Mouse (Mus musculus) heart, embryonic 15.5 days (tissue): ENCODE measurements around the gene Npb. TPM values are rescaled to one million over a fixed set of nuclear protein-coding genes. Genes with fewer than 3 reads are reported as not detected.
A peak's percentile ranks its signal among the peaks of the same experiment; 100 is the strongest.

Experiments used
- ATAC-seq: fragments of 200-750 bp; cut with Nextera tagmentation; replicated peaks from 2 replicates; pipeline ENCODE4 v1.8.0; 2017; ENCODE audit warnings: low read depth, moderate TSS enrichment; ENCODE audit not compliant: insufficient number of reproducible peaks, insufficient read depth, low FRiP score
- H3K27ac ChIP-seq: fragments of 300-500 bp; sonication (generic); 2 replicates; pipeline ENCODE4 v1.5.1; 2015; ENCODE audit warnings: mild to moderate bottlenecking, inconsistent platforms
- H3K27me3 ChIP-seq: fragments of 300-500 bp; sonication (generic); 2 replicates; pipeline ENCODE4 v1.6.1; 2015; ENCODE audit warnings: inconsistent platforms
- H3K36me3 ChIP-seq: fragments of 300-500 bp; sonication (generic); 2 replicates; pipeline ENCODE4 v1.6.1; 2015; ENCODE audit warnings: mild to moderate bottlenecking, inconsistent platforms
- H3K4me1 ChIP-seq: fragments of 300-500 bp; sonication (generic); replicated peaks from 2 replicates; pipeline ENCODE4 v1.6.1; 2015; ENCODE audit warnings: inconsistent platforms
- H3K4me2 ChIP-seq: fragments of 300-500 bp; sonication (generic); 2 replicates; pipeline ENCODE4 v1.6.1; 2015; ENCODE audit warnings: inconsistent platforms, mild to moderate bottlenecking, moderate library complexity
- H3K4me3 ChIP-seq: fragments of 300-500 bp; sonication (generic); 2 replicates; pipeline ENCODE4 v1.5.1; 2015; ENCODE audit warnings: mild to moderate bottlenecking, inconsistent platforms
- H3K9ac ChIP-seq: fragments of 300-500 bp; sonication (generic); 2 replicates; pipeline ENCODE4 v1.6.1; 2015; ENCODE audit warnings: mild to moderate bottlenecking, inconsistent platforms
- H3K9me3 ChIP-seq: fragments of 300-500 bp; sonication (generic); replicated peaks from 2 replicates; pipeline ENCODE4 v1.6.1; 2016; ENCODE audit warnings: inconsistent platforms
- WGBS: fragments of 180-500 bp; shearing (Covaris S2); methylation state at CpG from one replicate; pipeline ENCODE4 v1.1.7; 2015; ENCODE audit warnings: mixed read lengths; 5-methylcytosine and 5-hydroxymethylcytosine counted together
- polyA plus RNA-seq: library from polyadenylated mRNA; unstranded; fragments of >200 nt; fragmentation: Nextera tagmentation; extraction: Ambion mirVana; gene quantifications from 2 replicates; pipeline ENCODE4 v1.2.1, GENCODE M21; 2015

Gene Npb
- polyA plus RNA-seq, 1 experiment from 2014 or later = 13.0 TPM

GRCm38 (mm10) chr11:120617519-120618112, 9.3 kb downstream of the Npb start, which contains the start of gene Pcyt2:
Gene Pcyt2, minus strand, starts transcription at chr11:120617936.
- H3K36me3 ChIP-seq = peaks cover 47% of the 10 kb centered on the region
- WGBS = under 1% methylated on average over 56 of the region's 56 CpGs
- peak within 1 kb of the TSS; percentile 78 for H3K27ac ChIP-seq
- peak within 1 kb of the TSS; percentile 84 for H3K4me3 ChIP-seq
- peak; percentile 94 for ATAC-seq
- no peaks in the 10 kb centered on the region for H3K9me3 ChIP-seq
- no peaks in the 10 kb centered on the region for H3K27me3 ChIP-seq
- H3K4me1 ChIP-seq = peaks cover 21% of the 10 kb centered on the region
- H3K4me2 ChIP-seq = peak within 1 kb of the TSS; percentile 87
- H3K9ac ChIP-seq = peak within 1 kb of the TSS; percentile 80

- ATAC-seq = no peak
- no peak overlapping the region for H3K4me2 ChIP-seq
- WGBS = 89% methylated on average over 25 of the region's 25 CpGs
- no peaks in the 10 kb centered on the region for H3K9me3 ChIP-seq
- H3K27me3 ChIP-seq = no peaks in the 10 kb centered on the region
- no peak overlapping the region for H3K4me3 ChIP-seq
- no peak overlapping the region for H3K9ac ChIP-seq
- 0 out of 2 replicates have a peak overlapping the region, but pooled peaks have one; percentile 78 for H3K27ac ChIP-seq
- H3K36me3 ChIP-seq = peaks cover 36% of the 10 kb centered on the region
- peaks cover 23% of the 10 kb centered on the region for H3K4me1 ChIP-seq
These were observed 10.6 kb downstream of the Npb start for GRCm38 (mm10) chr11:120618619-120619535.

DNA sequence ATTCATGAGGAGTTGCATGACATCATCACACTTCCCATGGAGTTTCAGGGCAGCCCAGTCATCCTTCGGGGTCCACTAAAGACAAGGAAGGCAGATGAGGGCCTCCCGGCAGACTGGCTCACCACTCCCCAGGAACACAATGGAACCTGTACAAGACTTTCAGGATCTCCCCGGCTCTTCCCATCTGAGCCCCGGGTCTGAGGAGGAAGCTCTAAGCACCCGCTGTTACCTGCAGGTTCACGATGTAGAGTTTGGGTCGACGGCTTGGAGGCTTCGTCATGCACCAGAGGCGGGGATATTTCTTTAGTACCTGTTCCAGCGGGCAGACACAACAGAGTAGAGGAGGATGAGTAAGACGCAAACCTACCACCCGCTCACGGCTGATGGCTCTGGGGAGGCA, 11.9 kb downstream of the Npb start:
- Histone ChIP-seq H3K9me3 (no peaks in the 10 kb centered on the region), H3K27ac (no peak overlapping the region), H3K4me2 (no peak overlapping the region), H3K4me3 (no peak overlapping the region), H3K9ac (no peak overlapping the region), H3K27me3 (no peaks in the 10 kb centered on the region), H3K36me3 (peaks cover 27% of the 10 kb centered on the region), H3K4me1 (peaks cover 29% of the 10 kb centered on the region)
- WGBS = 89% methylated on average over 14 of the region's 14 CpGs
- no peak for ATAC-seq

DNA sequence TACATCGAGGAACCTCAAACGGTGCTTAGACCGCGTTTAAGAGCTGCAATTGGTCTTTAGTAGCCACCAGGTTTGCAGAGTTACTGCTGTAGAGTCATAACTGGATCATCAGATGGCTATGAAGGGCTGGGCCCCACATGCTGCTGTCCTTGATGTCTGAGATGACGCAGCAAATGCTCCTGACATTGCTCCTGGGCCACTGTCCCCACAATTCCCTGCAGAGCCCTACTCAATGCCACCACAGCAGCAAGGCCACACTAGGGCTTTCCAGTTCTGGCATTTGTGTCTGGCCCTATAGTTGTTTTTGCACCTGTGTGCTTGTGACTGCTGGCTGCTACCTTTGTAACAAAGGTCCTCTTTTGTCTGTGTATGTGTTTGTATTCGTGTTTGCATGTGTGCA, 14.5 kb downstream of the Npb start:
- peaks cover 35% of the 10 kb centered on the region for H3K36me3 ChIP-seq
- WGBS = 91% methylated on average over 6 of the region's 6 CpGs

GRCm38 (mm10) chr11:120623961-120624679, 15.8 kb downstream of the Npb start:
- WGBS = 11% methylated on average over 30 of the region's 30 CpGs
- ATAC-seq = peak; percentile 73
- Histone ChIP-seq H3K4me3 (peak overlapping the region; percentile 90), H3K9ac (peak overlapping the region; percentile 62), H3K36me3 (peaks cover 36% of the 10 kb centered on the region), H3K9me3 (no peaks in the 10 kb centered on the region), H3K27ac (peak overlapping the region; percentile 77), H3K27me3 (no peaks in the 10 kb centered on the region), H3K4me2 (peak overlapping the region; percentile 89), H3K4me1 (peaks cover 19% of the 10 kb centered on the region)

More for the DNA sequence above, 14.5 kb downstream of the Npb start:
- H3K9me3 ChIP-seq = no peaks in the 10 kb centered on the region
- no peak overlapping the region for H3K4me2 ChIP-seq
- H3K4me1 ChIP-seq = peaks cover 21% of the 10 kb centered on the region
- no peak overlapping the region for H3K4me3 ChIP-seq
- no peak for ATAC-seq
- no peaks in the 10 kb centered on the region for H3K27me3 ChIP-seq
- H3K27ac ChIP-seq = no peak overlapping the region
- H3K9ac ChIP-seq = no peak overlapping the region

DNA sequence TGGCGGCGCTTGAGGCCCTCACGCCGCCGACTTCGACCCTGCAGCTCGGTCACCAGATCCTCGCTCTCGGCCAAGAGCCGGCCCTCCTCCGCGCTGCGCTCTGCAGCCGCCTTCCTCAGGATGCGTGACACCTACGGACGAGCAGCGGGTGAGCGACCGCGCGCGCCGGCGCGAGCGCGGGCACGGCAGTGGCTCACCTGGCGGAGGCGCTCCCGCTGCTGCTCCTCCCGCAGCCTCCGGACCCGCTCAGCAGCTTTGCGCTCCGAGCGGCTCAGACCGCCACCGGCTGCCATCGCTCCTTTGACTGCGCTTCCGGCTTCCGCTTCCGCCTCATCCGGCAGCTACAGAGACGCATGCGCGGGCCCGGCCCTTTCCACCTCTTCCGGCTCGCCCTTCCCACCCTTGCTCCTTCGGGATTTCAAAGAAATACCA, 16.4 kb downstream of the Npb start:
- peak; percentile 77 for ATAC-seq
- H3K9me3 ChIP-seq = no peaks in the 10 kb centered on the region
- H3K4me1 ChIP-seq = peaks cover 25% of the 10 kb centered on the region
- H3K9ac ChIP-seq = peak overlapping the region; percentile 62
- no peaks in the 10 kb centered on the region for H3K27me3 ChIP-seq
- H3K4me2 ChIP-seq = peak overlapping the region; percentile 89
- peak overlapping the region; percentile 90 for H3K4me3 ChIP-seq
- WGBS = under 1% methylated on average over 53 of the region's 53 CpGs
- peaks cover 35% of the 10 kb centered on the region for H3K36me3 ChIP-seq
- H3K27ac ChIP-seq = peak overlapping the region; percentile 77

GRCm38 (mm10) chr11:120625152-120625775, 17.0 kb downstream of the Npb start, which contains the start of gene Sirt7:
Gene Sirt7, minus strand, starts transcription at chr11:120625240.
- Histone ChIP-seq H3K27me3 (no peaks in the 10 kb centered on the region), H3K9me3 (no peaks in the 10 kb centered on the region), H3K9ac (peak within 1 kb of the TSS; percentile 62), H3K36me3 (peaks cover 30% of the 10 kb centered on the region), H3K4me3 (peak within 1 kb of the TSS; percentile 90), H3K27ac (peak within 1 kb of the TSS; percentile 77), H3K4me2 (peak within 1 kb of the TSS; percentile 89), H3K4me1 (peaks cover 30% of the 10 kb centered on the region)
- 8% methylated on average over 5 of the region's 5 CpGs for WGBS
- 0 out of 2 replicates have a peak, but pooled peaks have one; percentile 11 for ATAC-seq

GRCm38 (mm10) chr11:120626785-120627467, 18.6 kb downstream of the Npb start:
- Histone ChIP-seq H3K9me3 (no peaks in the 10 kb centered on the region), H3K9ac (no peak overlapping the region), H3K36me3 (peaks cover 16% of the 10 kb centered on the region), H3K4me1 (peaks cover 47% of the 10 kb centered on the region), H3K27ac (no peak overlapping the region), H3K27me3 (no peaks in the 10 kb centered on the region), H3K4me3 (no peak overlapping the region), H3K4me2 (no peak overlapping the region)
- WGBS = 84% methylated on average over 11 of the region's 11 CpGs
- no peak for ATAC-seq

DNA sequence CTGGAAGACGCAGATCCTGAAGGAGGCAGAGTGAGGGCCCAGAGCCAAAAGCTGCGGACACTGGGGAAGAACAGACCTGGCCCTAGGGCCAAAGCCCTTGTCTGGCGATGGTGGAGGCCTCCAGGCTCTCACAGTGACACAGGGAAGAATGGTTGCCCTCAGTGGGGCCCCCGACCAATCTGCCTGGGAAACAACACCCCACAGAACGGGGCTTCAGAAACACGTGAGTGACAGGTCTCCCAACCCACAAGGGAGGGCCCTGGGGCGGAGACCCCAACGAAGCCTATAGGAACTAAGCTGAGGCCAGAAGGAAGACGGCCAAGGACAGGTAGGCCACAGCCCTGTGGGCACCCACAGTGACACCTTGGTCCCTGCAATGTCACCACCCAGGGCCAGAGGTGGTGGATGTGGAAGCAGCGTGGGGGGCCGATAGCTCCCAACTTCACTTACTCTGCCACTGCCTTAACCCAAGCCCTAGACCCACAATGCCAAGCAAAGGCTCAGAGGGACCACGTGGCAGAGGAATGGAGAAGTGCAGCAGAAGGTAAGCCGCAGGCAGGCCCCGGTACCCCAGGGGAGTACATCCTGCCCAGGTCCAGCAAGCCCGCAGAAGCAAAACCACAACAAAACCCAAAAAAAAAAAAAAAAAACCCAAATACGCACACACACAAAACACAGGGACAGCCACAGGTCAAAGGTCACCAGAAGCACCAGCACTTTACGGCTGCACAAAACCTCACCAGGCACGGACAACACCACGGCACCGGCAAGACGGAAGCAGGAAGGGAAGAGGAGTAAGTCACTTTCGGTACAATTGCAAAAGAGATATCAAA, 19.4 kb downstream of the Npb start:
- peaks cover 15% of the 10 kb centered on the region for H3K36me3 ChIP-seq
- no peaks in the 10 kb centered on the region for H3K9me3 ChIP-seq
- peaks cover 54% of the 10 kb centered on the region for H3K4me1 ChIP-seq
- H3K4me3 ChIP-seq = no peak overlapping the region
- no peak overlapping the region for H3K9ac ChIP-seq
- H3K4me2 ChIP-seq = no peak overlapping the region
- no peak for ATAC-seq
- no peaks in the 10 kb centered on the region for H3K27me3 ChIP-seq
- H3K27ac ChIP-seq = no peak overlapping the region
- whole genome bisulfite sequencing = 80% methylated on average over 22 of the region's 22 CpGs
